Mouse (Mus musculus) cerebellum, adult 11 months (tissue): Measurements from ENCODE around the gene Cerkl.
A peak's percentile ranks its signal among the peaks of the same experiment; 100 is the strongest.

Experiments
- DNase-seq: peaks from one replicate; pipeline ENCODE4 v3.0.0; 2022

Gene Cerkl

DNA sequence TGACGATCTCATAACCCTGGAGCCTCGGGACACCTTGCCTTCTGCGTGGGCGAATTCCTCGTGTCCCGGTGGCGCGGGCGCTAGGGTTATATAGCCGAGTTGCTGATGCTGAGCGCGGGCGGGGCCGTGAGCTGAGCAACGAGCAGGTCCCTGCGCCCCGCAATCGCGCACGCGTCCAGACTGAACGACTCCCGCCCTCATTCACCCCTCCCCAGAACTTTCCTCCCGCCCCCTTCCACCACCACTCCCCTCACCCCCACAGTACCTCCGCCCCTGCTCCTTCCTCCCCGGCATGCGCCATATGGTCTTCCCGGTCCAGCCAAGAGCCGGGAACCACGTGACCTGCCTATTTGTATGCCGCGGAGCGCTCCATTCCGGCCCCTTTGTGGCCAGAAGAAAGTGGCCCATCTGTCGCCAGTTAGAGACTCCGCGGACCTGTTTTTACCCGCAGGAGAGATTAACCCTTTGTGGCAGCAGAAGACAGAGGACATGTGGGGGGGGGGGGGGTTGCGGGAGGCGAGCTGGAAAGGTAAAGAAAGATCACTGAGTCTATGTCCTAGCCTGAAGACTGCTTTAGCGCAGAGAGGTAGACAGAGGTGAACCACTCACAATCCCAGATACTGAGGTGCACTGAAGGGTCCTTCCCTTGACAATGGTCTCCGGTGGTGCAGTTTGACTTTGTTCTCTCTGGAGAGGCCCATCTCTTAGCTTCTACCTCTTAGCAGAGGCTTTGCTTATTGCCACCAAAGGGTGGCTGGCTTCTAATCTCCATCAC, at the start of gene Cerkl, which contains the start of gene Neurod1:
Gene Cerkl, minus strand, starts transcription at position 211 of the 775 bp plus-strand sequence.
Gene Neurod1, minus strand, starts transcription at position 177 of the 775 bp plus-strand sequence.
- DNase-seq: peak; percentile 96

DNA sequence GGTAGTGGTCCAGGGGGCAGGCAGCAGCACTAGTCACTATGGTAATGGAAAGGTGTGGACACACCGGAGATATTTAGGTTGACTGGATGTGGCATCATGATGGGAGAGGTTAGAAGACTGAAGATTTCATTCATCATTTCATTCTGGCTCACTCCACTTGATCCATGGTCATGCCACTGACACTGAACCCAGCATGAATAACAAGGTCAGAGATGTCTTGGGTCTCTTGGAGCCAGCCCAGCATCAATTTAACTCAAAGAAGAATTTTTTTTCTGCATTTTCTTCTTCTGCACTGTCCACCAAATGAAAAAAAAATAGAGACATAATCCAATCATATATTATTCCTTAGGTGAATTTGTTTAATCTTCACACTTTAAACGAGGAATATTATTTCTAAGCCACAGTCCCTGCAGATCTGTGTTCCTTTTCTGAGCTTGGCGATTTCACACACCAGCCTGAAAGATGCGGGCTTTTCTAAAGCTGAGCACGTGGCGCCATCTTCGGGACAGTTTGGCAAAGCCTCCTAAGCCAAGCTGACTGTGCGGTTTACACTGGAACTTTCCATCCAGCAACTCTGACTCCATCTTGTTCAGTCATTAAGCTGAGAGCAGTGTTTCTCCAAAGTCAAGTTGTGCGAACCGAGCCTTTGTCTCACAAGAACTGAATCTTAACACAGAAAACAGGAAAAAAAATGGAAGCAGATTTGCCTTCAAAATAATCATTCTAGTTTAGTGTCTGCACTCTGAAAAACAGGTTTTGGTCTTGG, 42.6 kb upstream of the Cerkl start:
- peak; percentile 79 for DNase-seq

- DNase-seq: no peak
Measured at GRCm38 (mm10) chr2:79485127-79485526, 28.5 kb upstream of the Cerkl start.

DNA sequence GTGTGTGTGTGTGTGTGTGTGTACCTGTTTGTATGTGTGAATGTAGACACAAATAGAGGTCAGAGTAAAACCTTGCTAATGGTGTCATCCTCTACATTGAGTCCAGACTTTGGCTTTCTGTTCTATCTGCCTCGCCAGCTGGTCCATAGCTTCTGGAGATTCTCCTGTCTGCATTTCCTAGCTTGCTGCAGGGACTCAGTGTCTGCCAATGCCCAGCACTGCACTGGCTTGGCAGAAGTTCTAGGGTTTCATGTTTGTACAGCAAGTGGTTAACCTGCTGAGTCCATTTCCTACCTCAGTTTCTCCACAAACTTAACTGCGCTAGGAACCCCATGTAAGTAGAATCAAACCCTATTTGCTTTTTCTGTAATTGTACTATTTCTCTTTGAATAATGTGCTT, 25.9 kb upstream of the Cerkl start:
- DNase-seq: peak; percentile 54

- DNase-seq: no peak
Measured at GRCm38 (mm10) chr2:79462411-79462810, 5.8 kb upstream of the Cerkl start.

DNA sequence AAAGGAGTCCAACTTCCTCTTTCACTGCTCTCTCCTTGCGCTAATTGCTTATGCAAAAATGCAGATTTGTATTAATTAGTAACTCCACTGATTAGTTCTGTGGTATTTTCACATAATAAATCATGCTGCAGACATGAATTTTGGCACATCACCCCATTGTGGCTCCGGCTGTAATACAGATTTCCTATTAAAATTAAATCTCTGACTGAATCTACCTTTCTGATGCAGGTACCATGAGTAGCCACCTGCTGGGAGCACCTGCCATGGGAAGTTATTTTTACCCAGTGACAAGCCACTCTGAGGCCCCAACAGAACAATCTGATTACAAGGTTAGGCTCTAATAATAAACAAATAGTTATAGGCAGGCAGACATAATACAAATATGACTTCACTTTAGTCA, 5.3 kb upstream of the Cerkl start:
- peak; percentile 67 for DNase-seq

- no peak for DNase-seq
Measured at GRCm38 (mm10) chr2:79460586-79460985, 4.0 kb upstream of the Cerkl start.

GRCm38 (mm10) chr2:79460107-79460506, 3.5 kb upstream of the Cerkl start:
- no peak for DNase-seq

DNA sequence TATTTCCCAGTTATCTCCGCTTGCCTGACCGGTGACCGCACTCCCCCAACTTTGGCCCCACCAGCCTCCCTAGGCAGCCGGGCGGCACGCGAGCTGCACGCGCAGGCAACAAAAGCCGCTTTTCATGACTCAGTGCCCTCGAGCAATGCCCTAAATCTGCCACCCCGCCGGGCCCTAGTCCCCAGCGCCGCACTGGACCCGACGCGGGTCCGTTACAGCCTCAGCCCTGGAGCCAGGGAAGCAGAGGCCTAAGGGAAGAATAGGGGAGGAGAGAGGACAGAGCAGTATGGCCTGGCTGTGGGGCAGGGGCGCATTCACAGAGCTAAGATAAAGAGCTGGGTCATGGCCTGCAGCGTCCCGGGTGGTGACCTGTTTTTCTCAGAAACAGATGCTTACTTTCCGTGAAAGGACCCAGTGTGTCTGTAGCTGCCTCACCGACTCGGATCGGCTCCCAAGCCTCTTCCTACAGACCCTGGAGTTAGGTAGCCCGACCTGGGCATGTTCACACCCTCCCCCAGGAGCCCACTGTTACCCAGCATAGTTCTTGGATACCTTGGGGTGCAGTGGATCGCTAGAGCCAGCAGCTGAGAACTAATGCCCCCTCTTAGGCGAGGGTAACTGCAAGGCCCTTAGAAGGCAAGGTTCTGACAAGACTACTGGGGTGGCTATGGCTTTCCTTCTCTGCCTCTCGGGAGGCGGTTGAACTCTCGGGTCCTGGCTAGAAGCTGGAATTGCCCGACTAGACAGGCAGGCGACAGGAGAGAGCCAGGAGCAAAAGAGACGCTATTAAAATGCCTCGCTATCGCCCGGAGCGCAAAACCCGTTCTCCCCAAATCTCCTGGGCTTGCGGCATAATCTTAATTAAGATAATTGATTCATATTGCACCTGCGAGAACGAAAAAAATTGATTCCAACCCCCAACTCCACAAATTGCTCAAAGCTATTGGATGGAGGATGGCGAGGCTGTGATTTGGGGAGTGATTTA, 2.8 kb upstream of the Cerkl start:
- peak; percentile 73 for DNase-seq

DNA sequence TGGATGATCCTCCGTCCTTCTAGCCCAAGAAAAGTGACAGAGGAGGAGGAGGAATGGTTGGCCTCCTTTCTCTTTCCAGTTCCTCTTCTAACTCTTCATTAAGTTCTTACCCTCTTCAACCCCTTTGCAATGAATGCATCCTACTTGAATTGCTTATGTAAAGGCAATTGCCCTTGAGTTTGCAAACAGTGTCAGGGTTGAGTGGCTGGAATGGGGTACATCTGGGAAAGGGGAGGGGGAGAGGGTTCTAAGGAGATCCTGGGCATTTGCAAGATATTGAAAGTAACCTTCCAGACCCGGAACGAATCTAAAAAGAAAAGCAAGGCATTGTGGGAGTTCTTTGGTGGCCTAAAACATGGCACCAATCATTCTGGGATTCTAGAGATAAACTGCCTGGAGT, 1.3 kb upstream of the Cerkl start:
- no peak for DNase-seq

DNA sequence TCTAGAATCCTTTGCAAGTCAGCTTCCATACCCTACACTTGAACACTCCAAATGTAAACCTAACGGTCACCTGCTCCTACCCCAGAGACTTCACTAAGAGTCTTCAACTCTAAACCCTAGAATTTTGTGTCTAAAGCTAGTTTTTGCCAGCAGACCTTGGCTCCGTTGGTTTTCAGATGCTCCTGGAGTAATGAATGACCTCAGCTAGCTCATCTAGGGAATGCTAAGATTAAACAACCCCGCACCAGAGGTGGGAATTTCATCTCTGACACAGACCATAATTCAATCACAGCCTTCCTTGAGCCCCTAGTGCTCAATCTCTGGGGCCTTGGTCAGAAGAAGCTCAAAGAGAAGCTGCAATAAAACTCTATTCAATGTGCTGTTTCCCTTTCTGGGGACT, 849 bp upstream of the Cerkl start:
- no peak for DNase-seq

DNA sequence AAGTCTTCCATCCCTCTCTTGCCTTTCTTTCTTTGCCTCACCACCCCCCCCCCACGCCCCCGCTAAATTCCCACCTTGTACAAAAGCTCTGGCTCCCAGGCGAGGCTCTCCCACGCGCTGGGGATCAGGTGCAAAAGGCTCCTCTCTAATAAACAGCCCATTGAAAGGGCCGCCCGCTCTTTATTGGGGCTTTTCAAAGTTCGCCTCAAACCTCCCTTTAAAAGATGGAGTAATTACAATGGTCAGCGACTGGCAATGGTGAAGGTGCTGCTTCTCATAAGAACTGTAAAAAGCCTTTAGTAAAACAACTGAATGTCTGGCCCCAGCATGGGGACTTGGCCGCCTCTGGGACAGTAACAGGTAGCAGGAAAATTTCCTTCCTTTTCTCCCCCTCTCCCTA, 939 bp downstream of the Cerkl start:
- DNase-seq: no peak

DNA sequence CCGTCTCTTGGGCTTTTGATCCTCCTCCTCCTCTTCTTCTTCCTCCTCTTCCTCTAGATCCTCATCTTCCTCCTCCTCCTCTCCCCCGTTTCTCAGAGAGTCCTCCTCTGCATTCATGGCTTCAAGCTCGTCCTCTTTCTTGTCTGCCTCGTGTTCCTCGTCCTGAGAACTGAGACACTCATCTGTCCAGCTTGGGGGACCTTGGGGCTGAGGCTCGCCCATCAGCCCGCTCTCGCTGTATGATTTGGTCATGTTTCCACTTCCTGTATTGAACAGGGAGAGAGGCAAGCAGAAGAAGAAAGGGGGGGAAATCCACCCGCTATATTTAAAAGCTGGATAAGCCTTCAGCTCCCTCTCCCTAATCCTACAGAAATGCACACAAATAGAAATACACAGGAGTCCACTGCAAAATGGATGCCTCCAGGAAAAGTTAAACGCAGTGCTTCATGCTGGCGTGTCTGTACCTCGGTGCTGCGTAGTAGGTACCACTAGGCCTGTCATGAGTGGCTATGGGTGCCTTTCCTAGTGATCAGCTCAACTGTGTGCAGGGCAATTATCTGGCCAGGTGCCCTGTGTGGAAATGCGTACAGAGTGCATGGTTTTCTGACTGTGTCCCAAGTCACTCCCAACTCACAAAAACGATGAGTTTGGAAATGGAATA, 1.7 kb downstream of the Cerkl start:
- peak; percentile 77 for DNase-seq

DNA sequence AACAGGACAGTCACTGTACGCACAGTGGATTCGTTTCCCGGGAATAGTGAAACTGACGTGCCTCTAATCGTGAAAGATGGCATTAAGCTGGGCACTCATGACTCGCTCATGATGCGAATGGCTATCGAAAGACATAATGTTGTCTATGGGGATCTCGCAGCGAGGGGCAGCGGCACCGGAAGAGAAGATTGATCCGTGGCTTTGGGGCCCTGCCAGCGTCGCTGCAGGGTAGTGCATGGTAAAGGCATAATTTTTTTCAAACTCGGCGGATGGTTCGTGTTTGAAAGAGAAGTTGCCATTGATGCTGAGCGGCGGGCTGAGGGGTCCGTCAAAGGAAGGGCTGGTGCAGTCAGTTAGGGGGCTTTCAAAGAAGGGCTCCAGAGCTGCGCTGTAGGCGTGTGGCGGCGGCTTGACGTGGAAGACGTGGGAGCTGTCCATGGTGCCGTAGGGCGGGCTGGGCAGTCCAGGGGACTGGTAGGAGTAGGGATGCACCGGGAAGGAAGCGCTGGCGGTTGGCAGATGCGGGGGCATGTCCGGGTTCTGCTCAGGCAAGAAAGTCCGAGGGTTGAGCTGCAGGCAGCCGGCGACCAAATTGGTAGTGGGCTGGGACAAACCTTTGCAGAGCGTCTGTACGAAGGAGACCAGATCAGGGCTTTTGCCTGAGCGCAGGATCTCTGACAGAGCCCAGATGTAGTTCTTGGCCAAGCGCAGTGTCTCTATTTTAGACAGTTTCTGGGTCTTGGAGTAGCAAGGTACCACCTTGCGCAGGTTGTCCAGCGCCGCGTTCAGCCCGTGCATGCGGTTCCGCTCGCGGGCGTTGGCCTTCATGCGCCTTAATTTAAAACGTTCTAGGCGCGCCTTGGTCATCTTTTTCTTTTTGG, 2.4 kb downstream of the Cerkl start:
- DNase-seq: peak; percentile 64

DNA sequence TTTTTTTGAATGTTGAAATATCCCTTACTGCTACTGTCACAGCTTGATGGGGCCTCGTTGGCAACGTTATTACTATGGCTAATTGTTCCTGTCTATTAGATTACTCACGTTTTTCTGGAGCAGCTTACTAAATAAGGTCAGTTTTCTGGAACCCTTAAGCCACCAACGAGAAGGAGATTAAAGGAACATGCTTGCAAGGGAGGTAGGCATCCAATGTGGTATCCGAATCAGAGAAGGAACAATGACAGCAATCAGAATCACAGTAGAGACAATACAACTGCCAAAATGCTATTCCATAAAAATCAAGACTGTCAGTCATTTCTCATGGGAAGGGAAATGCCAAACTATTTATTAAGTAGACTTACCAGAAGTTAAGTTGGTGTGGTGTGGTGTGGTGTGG, 5.1 kb downstream of the Cerkl start:
- DNase-seq: no peak

DNA sequence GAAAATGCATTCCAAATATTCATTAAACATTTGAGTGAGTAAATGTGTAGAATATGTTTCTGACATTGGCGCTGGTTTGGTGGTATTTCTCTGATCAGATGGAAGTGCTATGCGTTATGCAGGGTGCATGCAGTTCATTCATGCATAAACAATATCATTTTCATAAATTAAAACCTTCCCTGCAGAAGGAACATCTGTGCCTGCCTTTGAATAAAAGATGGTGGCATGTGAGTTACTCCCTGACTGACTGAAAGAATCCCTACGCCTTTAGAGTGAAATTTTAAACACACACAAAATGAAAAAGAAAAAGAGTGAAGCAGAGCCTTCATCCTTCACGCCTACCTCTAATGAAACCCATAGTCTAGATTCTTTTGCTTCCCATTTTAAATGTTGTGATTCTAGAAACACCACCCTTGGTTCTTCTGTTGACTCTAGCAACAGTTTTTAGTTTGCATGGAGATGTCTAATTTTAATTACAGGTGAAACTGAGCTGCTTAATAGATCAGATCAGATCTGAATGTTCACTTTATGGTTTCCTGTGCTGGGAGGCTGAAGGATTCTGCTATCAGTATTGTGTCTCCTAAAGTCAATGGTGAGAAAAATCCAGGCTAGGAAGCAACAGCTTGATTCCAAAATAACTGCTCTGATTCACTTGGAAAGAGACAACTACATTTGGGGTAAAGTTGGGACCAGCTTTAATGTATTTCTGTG, 5.7 kb downstream of the Cerkl start:
- DNase-seq: no peak

GRCm38 (mm10) chr2:79449371-79449770, 7.2 kb downstream of the Cerkl start:
- DNase-seq: peak; percentile 43

DNA sequence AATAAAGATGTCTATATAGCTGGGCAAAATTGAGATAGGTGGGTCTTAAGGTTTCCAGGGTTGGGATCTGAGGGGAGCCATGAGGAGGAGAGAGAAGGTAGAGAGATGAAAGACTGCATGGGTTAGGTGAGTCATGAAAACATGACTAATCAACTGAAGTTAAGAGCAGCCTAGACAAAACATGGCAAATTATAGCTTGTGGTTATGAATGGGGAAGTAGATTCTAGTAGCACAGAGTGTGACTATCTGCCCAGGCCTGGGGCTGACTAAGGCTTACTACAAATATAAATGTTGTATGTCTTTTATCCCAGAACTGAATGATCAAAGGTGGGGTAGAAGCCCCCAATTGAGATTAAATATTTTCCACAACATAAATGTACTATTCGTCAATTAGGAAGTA, 9.4 kb downstream of the Cerkl start:
- no peak for DNase-seq

DNA sequence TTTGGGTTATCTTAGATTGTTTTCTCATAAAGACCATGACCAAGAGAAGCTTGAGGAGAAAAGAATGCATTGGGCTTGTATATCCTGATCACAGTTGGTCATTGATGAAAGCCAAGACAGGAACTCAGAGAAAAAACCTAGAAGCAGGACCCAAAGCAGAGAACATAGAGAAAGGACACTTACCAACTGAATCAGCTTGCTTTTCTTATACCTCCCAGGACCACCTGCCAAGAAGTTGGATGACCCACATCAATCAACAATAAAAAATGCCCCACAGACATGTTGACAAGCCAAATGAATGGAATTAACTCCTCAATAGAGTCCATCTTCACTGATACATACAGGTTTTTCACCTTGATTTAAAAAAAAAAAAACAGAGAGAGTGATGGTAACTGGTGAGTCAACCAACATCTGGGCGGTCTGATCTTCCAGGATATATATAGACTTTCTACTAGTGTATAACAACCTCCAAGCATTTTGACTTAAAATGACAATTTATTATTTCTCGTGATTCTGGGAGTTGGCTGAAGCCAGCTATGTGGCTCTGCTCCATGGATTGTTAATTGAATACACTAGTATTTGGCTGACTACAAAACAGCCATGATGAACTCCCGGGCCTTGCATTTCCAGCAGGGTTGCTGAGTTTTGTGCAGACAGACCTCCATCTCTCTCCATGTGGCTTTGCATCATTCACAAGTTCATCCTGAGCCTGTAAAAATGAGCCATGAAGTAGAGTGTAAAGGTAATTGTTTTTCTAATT, 12.5 kb downstream of the Cerkl start:
- DNase-seq: no peak

- peak; percentile 68 for DNase-seq
Measured at GRCm38 (mm10) chr2:79443401-79443800, 13.2 kb downstream of the Cerkl start.
